In genomic region chr11:51593368-51593767, GRCm38 (mm10) we compare ENCODE assay signal across 25 mouse cellular contexts.
"Had no signal": no experiment of that assay in that cellular context is flagged by ENCODE, and none has a peak within 500 bp of the region (broad histone marks: within the 10 kb centered on the region; RNA-seq: fewer than 3 reads in every experiment).

No protein-coding gene starts in this region.

- H3K4me2 ChIP-seq: heart, embryonic 12.5 days; hindbrain, embryonic 12.5 days; hindbrain, embryonic 15.5 days; intestine, embryonic 15.5 days; limb, embryonic 13.5 days; limb, embryonic 15.5 days; liver, embryonic 11.5 days had no signal

- H3K27me3 ChIP-seq: heart, embryonic 12.5 days; hindbrain, embryonic 12.5 days; hindbrain, embryonic 15.5 days; intestine, embryonic 15.5 days; limb, embryonic 13.5 days; limb, embryonic 15.5 days had no signal

- H3K4me1 ChIP-seq: heart, embryonic 10.5 days; heart, embryonic 12.5 days; hindbrain, embryonic 10.5 days; hindbrain, embryonic 12.5 days; hindbrain, embryonic 15.5 days; limb, embryonic 13.5 days; limb, embryonic 15.5 days had no signal

- H3K27ac ChIP-seq: heart, embryonic 10.5 days; hindbrain, embryonic 10.5 days; hindbrain, embryonic 12.5 days; hindbrain, embryonic 15.5 days; intestine, embryonic 15.5 days; layer of hippocampus, adult 2 months; limb, embryonic 13.5 days; limb, embryonic 15.5 days; liver, embryonic 14.5 days had no signal

- H3K9me3 ChIP-seq: heart, embryonic 10.5 days; hindbrain, embryonic 10.5 days; hindbrain, embryonic 12.5 days; hindbrain, embryonic 15.5 days; intestine, embryonic 15.5 days; limb, embryonic 15.5 days had no signal

- DNase-seq: gastrocnemius, postnatal 10 days; gastrocnemius, postnatal 25 days; heart, adult 18-20 months; heart, postnatal 10 days; heart, postnatal 4 days; kidney, adult 18-20 months; kidney, adult 8-10 months; kidney, postnatal 10 days; kidney, postnatal 25 days; kidney, postnatal 4 days; layer of hippocampus, postnatal 36 days; left cerebral cortex, postnatal 4 days; lung, adult 18-20 months had no signal

- ATAC-seq: inflammation-experienced regulatory T-cells, adult 6 months; intestine, embryonic 15.5 days had no signal

- H3K4me3 ChIP-seq: heart, embryonic 10.5 days; heart, embryonic 12.5 days; hindbrain, embryonic 10.5 days; hindbrain, embryonic 12.5 days; hindbrain, embryonic 15.5 days; intestine, embryonic 15.5 days; layer of hippocampus, adult 2 months; limb, embryonic 13.5 days; limb, embryonic 15.5 days had no signal

- H3K9ac ChIP-seq: heart, embryonic 12.5 days; hindbrain, embryonic 12.5 days; hindbrain, embryonic 15.5 days; intestine, embryonic 15.5 days; limb, embryonic 13.5 days; limb, embryonic 15.5 days; liver, embryonic 14.5 days had no signal
